Mouse (Mus musculus) liver, embryonic 14.5 days (tissue): ENCODE measurements around the gene Fastk. TPM values are rescaled to one million over a fixed set of nuclear protein-coding genes. Genes with fewer than 3 reads are reported as not detected.
"Not testable (repeated sequence)": the region's sequence is repeated elsewhere in the genome, so short reads cannot be mapped to it uniquely, and the experiment has no call there.

ENCODE experiments used
- ATAC-seq: fragments of 200-750 bp; cut with Nextera tagmentation; 2 replicates; pipeline ENCODE4 v1.8.0; 2017; ENCODE audit warnings: moderate number of reproducible peaks, mild to moderate bottlenecking, moderate library complexity; ENCODE audit not compliant: insufficient read depth
- DNase-seq, 3 experiments: peaks; one replicate each; pipeline ENCODE4 v3.0.0-alpha.2; 2012 to 2013; ENCODE audit warnings: low read depth in 3 of 3, low spot score in 3 of 3
- H3K27ac ChIP-seq: fragments of 300-500 bp; sonication (generic); 2 replicates; pipeline ENCODE4 v1.5.1; 2014; ENCODE audit warnings: moderate library complexity, mild to moderate bottlenecking, control low read depth, inconsistent platforms
- H3K27me3 ChIP-seq: fragments of 300-500 bp; sonication (generic); 2 replicates; pipeline ENCODE4 v1.6.1; 2014; ENCODE audit warnings: mild to moderate bottlenecking, low read length, moderate library complexity; ENCODE audit not compliant: control insufficient read depth, insufficient read depth
- H3K36me3 ChIP-seq: fragments of 300-500 bp; sonication (generic); replicated peaks from 2 replicates; pipeline ENCODE4 v1.6.1; 2014; ENCODE audit warnings: low read depth; ENCODE audit not compliant: control insufficient read depth, insufficient read depth
- H3K4me1 ChIP-seq, 2 experiments: fragments of 200-500 bp in 1 of 2; fragments of 300-500 bp in 1 of 2; sonication (generic) in 1 of 2; replicated peaks; 2 replicates each; pipeline ENCODE4 v1.6.1; 2012 to 2014; ENCODE audit warnings: antibody characterized with exemption in 1 of 2, inconsistent platforms in 1 of 2, low read length in 1 of 2; ENCODE audit not compliant: control insufficient read depth in 2 of 2, insufficient read depth in 2 of 2
- H3K4me2 ChIP-seq: fragments of 300-500 bp; sonication (generic); 2 replicates; pipeline ENCODE4 v1.6.1; 2014; ENCODE audit warnings: low read depth, mild to moderate bottlenecking, control low read depth, moderate library complexity
- H3K4me3 ChIP-seq, 2 experiments: fragments of 200-500 bp in 1 of 2; fragments of 300-500 bp in 1 of 2; sonication (generic) in 1 of 2; 2 replicates each; pipeline ENCODE4 v1.5.1; 2012 to 2014; ENCODE audit warnings: low read depth in 2 of 2, low read length in 2 of 2, mild to moderate bottlenecking in 2 of 2, control low read depth in 1 of 2, inconsistent platforms in 1 of 2, moderate library complexity in 1 of 2; ENCODE audit not compliant: insufficient read depth in 1 of 2
- H3K9ac ChIP-seq: fragments of 300-500 bp; sonication (generic); replicated peaks from 2 replicates; pipeline ENCODE4 v1.6.1; 2014; ENCODE audit warnings: mild to moderate bottlenecking, control low read depth, moderate library complexity
- H3K9me3 ChIP-seq: fragments of 300-500 bp; sonication (generic); 2 replicates; pipeline ENCODE4 v1.6.1; 2016; ENCODE audit warnings: low read length, mixed read lengths; ENCODE audit not compliant: control insufficient read depth
- CTCF ChIP-seq: IDR thresholded peaks from 2 replicates; pipeline ENCODE4 v1.5.1; 2016; ENCODE audit warnings: antibody characterized with exemption, low read depth, control low read depth
- EP300 ChIP-seq: IDR thresholded peaks from 2 replicates; pipeline ENCODE4 v1.6.1; 2016; ENCODE audit warnings: antibody characterized with exemption, low read depth
- WGBS: fragments of 180-500 bp; shearing (Covaris S2); extraction: QIAGEN DNeasy Blood & Tissue Kit; methylation state at CpG from one replicate; pipeline ENCODE4 v1.1.7; 2014; ENCODE audit not compliant: insufficient replicate concordance; 5-methylcytosine and 5-hydroxymethylcytosine counted together
- polyA plus RNA-seq, 2 experiments: library from polyadenylated mRNA; depleted of rRNA in 1 of 2; stranded (reverse) in 1 of 2; unstranded in 1 of 2; fragments of >200 nt; fragmentation: Nextera tagmentation in 1 of 2; extraction: Ambion mirVana in 1 of 2; gene quantifications; 2 replicates each; pipeline versions ENCODE4 v1.2.1 to v1.2.3; 2012 to 2014

The Fastk gene
- polyA plus RNA-seq, 2 experiments: 40.8 to 59.9 TPM

- H3K9me3 ChIP-seq: no peaks in the 10 kb centered on the region
- H3K27ac ChIP-seq: no peak overlapping the region
- H3K4me2 ChIP-seq: no peak overlapping the region
- DNase-seq: no peak
- H3K4me3 ChIP-seq: no peak overlapping the region
- WGBS: 83% methylated on average over 11 of the region's 11 CpGs
- H3K36me3 ChIP-seq: no peaks in the 10 kb centered on the region
- peaks cover under 1 to 2% of the 10 kb centered on the region in 2 experiments; a peak in 1 of 4 replicates for H3K4me1 ChIP-seq
- H3K9ac ChIP-seq: no peak overlapping the region
- no peak for ATAC-seq
- TF ChIP-seq EP300: no peak
- TF ChIP-seq CTCF: no peak
- H3K27me3 ChIP-seq: no peaks in the 10 kb centered on the region
Observed at GRCm38 (mm10) chr5:24400362-24400761, 44.7 kb downstream of the Fastk start.

GRCm38 (mm10) chr5:24399686-24400085 is 45.4 kb downstream of the Fastk start:
- Histone ChIP-seq H3K4me3 (no peak overlapping the region), H3K27me3 (no peaks in the 10 kb centered on the region), H3K27ac (no peak overlapping the region), H3K9ac (no peak overlapping the region), H3K36me3 (no peaks in the 10 kb centered on the region), H3K4me2 (no peak overlapping the region), H3K9me3 (no peaks in the 10 kb centered on the region), H3K4me1 (peaks cover 2 to 7% of the 10 kb centered on the region in 2 experiments; a peak in 2 of 4 replicates)
- TF ChIP-seq CTCF (no peak), EP300 (no peak)
- ATAC-seq (no peak), DNase-seq (no peak)
- 73% methylated on average over 10 of the region's 10 CpGs for WGBS

- not testable (repeated sequence) for H3K4me3 ChIP-seq, H3K27me3 ChIP-seq, H3K36me3 ChIP-seq, H3K4me2 ChIP-seq, H3K27ac ChIP-seq, ATAC-seq, H3K9me3 ChIP-seq, DNase-seq, H3K9ac ChIP-seq
- peak; percentile 41 for TF ChIP-seq CTCF
- peaks cover 10 to 12% of the 10 kb centered on the region in 2 experiments; a peak in 3 of 4 replicates for H3K4me1 ChIP-seq
- 74% methylated on average over 6 of the region's 6 CpGs for WGBS
Observed at GRCm38 (mm10) chr5:24396254-24396653, 48.8 kb downstream of the Fastk start.

GRCm38 (mm10) chr5:24394165-24394894 is 50.8 kb downstream of the Fastk start:
- Histone ChIP-seq H3K4me2 (peak overlapping the region; percentile 69), H3K27ac (peak overlapping the region; percentile 80), H3K27me3 (no peaks in the 10 kb centered on the region), H3K9me3 (no peaks in the 10 kb centered on the region), H3K4me3 (peak overlapping the region; percentile 75 to 94), H3K36me3 (no peaks in the 10 kb centered on the region), H3K9ac (peak overlapping the region; percentile 70), H3K4me1 (peaks cover 12 to 15% of the 10 kb centered on the region in 2 experiments; a peak in 3 of 4 replicates)
- WGBS: 1% methylated on average over 36 of the region's 36 CpGs
- ATAC-seq (peak; percentile 97), DNase-seq (peak; percentile 94 to 95 (median 94))
- no peak for TF ChIP-seq EP300
- peak; percentile 85 for TF ChIP-seq CTCF

GRCm38 (mm10) chr5:24393392-24393997 is 51.6 kb downstream of the Fastk start, which contains the start of gene Abcb8:
Gene Abcb8 (plus strand): TSS chr5:24393663.
- 6% methylated on average over 7 of the region's 7 CpGs for WGBS
- peak within 1 kb of the TSS; percentile 69 for H3K4me2 ChIP-seq
- no peak for TF ChIP-seq EP300
- peak; percentile 98 for TF ChIP-seq CTCF
- no peaks in the 10 kb centered on the region for H3K9me3 ChIP-seq
- peaks cover 2% of the 10 kb centered on the region for H3K27me3 ChIP-seq
- ATAC-seq: no peak
- H3K27ac ChIP-seq: peak within 1 kb of the TSS; percentile 80
- H3K4me3 ChIP-seq: peak within 1 kb of the TSS; percentile 75 to 94
- H3K36me3 ChIP-seq: no peaks in the 10 kb centered on the region
- H3K4me1 ChIP-seq: peaks cover 12 to 20% of the 10 kb centered on the region in 2 experiments; a peak in 3 of 4 replicates
- DNase-seq: peak; percentile 68 to 81 (median 71)
- peak within 1 kb of the TSS; percentile 70 for H3K9ac ChIP-seq
